Mouse (Mus musculus) cerebellum, adult 2 months (tissue): ENCODE results near the gene Inhbe. TPM values are rescaled to one million over a fixed set of nuclear protein-coding genes. Genes with fewer than 3 reads are reported as not detected.

ENCODE experiments used
- DNase-seq, 2 experiments: peaks; one replicate each; pipeline ENCODE4 v3.0.0; 2021
- H3K27ac ChIP-seq: fragments of 200-500 bp; 2 replicates; pipeline ENCODE4 v1.5.1; 2012; ENCODE audit warnings: low read length, control low read depth, inconsistent platforms; ENCODE audit not compliant: insufficient read depth
- H3K27me3 ChIP-seq: fragments of 200-500 bp; 2 replicates; pipeline ENCODE4 v1.6.1; 2012; ENCODE audit warnings: inconsistent platforms, mild to moderate bottlenecking, low read length, moderate library complexity; ENCODE audit not compliant: control insufficient read depth, insufficient read depth
- H3K4me1 ChIP-seq: fragments of 200-500 bp; 2 replicates; pipeline ENCODE4 v1.6.1; 2011; ENCODE audit warnings: low read length; ENCODE audit not compliant: control insufficient read depth, insufficient read depth
- H3K4me3 ChIP-seq: fragments of 200-500 bp; replicated peaks from 2 replicates; pipeline ENCODE3; 2011; ENCODE audit warnings: mild to moderate bottlenecking, low read depth, low read length, control low read depth; ENCODE audit not compliant: insufficient read depth
- CTCF ChIP-seq: fragments of 200-500 bp; IDR thresholded peaks from 2 replicates; pipeline ENCODE4 v1.5.1; 2011; ENCODE audit warnings: low read depth, mild to moderate bottlenecking, control low read depth, low read length, moderate library complexity, borderline replicate concordance; ENCODE audit not compliant: insufficient read depth
- POLR2A ChIP-seq: fragments of 200-500 bp; IDR thresholded peaks from 2 replicates; pipeline ENCODE4 v1.6.1; 2011; ENCODE audit warnings: low read length, control low read depth, borderline replicate concordance; ENCODE audit not compliant: insufficient read depth
- WGBS: fragments of 180-500 bp; shearing (Covaris S2); methylation state at CpG from one replicate; pipeline ENCODE4 v1.1.7; 2018; 5-methylcytosine and 5-hydroxymethylcytosine counted together
- polyA plus RNA-seq: library from polyadenylated mRNA; depleted of rRNA; stranded (reverse); fragments of >200 nt; gene quantifications from 2 replicates; pipeline ENCODE4 v1.2.3, GENCODE M21; 2012

Gene Inhbe
- polyA plus RNA-seq, 1 experiment = not detected

- no peaks in the 10 kb centered on the region for H3K4me1 ChIP-seq
- WGBS = 76% methylated on average over 2 of the region's 2 CpGs
- TF ChIP-seq CTCF (no peak), POLR2A (no peak)
- DNase-seq = no peak
- H3K4me3 ChIP-seq = no peak overlapping the region
- no peaks in the 10 kb centered on the region for H3K27me3 ChIP-seq
- H3K27ac ChIP-seq = no peak overlapping the region
Observed at GRCm38 (mm10) chr10:127371023-127371422, 16.8 kb upstream of the Inhbe start.

- H3K4me3 ChIP-seq = no peak within 1 kb of the TSS
- no peak within 1 kb of the TSS for H3K27ac ChIP-seq
- no peaks in the 10 kb centered on the region for H3K4me1 ChIP-seq
- WGBS = 74% methylated on average over 22 of the region's 22 CpGs
- no peak for TF ChIP-seq POLR2A
- TF ChIP-seq CTCF = no peak
- no peaks in the 10 kb centered on the region for H3K27me3 ChIP-seq
- DNase-seq = no peak
Observed at GRCm38 (mm10) chr10:127369834-127370820, 15.9 kb upstream of the Inhbe start, which contains the start of gene Inhbc. Gene Inhbc, minus strand, starts transcription at chr10:127370431.

DNA sequence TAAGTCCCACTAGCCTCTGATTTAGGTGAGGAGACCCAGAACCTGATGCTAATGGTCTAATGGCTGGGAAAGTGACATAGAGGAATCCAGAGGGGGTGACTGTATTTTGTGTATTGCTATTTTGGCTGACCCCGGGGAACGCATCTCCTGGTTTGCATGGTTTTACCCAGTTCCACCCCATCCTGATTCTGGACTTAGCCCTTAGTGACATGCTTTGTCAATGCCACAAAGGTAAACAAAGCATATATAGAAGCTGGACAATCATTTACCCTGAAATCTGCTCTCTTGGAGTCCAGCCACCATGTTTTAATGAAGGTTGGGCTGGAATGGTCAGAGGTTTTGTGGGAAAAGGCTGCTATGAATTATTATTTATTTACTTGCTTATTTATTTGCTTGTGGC is 14.1 kb upstream of the Inhbe start:
- no peaks in the 10 kb centered on the region for H3K27me3 ChIP-seq
- no peaks in the 10 kb centered on the region for H3K4me1 ChIP-seq
- TF ChIP-seq POLR2A = no peak
- H3K4me3 ChIP-seq = no peak overlapping the region
- no peak for DNase-seq
- no peak overlapping the region for H3K27ac ChIP-seq
- WGBS = 83% methylated on average over 2 of the region's 2 CpGs

DNA sequence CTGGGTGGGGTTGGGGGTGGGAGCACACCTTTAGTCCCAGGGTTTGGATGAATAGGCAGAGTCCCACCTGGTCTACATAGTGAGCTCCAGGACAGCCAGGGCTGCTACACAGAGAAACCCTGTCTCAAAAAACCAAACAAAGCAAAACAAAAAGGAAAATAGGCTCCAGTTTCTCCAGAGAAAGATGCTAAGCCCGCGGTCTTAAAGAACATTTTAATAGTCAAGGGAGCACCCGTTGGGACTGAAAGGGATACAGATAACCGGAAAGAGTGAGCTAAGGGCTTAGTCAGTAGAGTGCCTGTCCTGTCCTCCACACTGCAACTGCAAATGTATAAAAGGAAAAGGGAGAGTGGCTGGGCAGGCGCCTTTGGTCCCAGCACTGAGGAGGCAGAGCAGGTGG is 12.9 kb upstream of the Inhbe start:
- H3K4me3 ChIP-seq = no peak overlapping the region
- DNase-seq = no peak
- no peaks in the 10 kb centered on the region for H3K4me1 ChIP-seq
- WGBS = 83% methylated on average over 5 of the region's 5 CpGs
- H3K27me3 ChIP-seq = no peaks in the 10 kb centered on the region
- H3K27ac ChIP-seq = no peak overlapping the region
- TF ChIP-seq POLR2A (no peak), CTCF (no peak)

DNA sequence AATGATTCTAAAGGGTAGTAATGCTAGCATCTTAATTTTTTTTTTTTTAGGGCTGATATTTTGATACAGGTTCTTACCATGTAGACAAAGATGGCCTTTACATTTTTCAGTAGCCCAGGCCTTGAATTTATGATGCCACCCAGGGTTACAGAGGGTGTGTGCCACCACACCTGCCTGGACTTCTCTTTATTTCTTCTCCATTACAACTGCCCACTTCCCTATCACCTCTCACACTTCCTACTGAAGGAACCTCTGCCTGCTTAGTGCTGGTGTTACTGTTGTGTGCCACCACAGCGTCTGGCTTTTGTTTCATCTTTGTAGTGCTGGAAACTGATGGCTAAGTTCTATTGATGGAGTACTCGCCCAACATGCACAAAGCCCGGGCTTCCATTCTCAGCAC is 6.5 kb upstream of the Inhbe start:
- DNase-seq = no peak
- no peak overlapping the region for H3K4me3 ChIP-seq
- WGBS = 92% methylated on average over 3 of the region's 3 CpGs
- no peak overlapping the region for H3K27ac ChIP-seq
- TF ChIP-seq CTCF = no peak
- TF ChIP-seq POLR2A = no peak
- H3K27me3 ChIP-seq = no peaks in the 10 kb centered on the region
- no peaks in the 10 kb centered on the region for H3K4me1 ChIP-seq

DNA sequence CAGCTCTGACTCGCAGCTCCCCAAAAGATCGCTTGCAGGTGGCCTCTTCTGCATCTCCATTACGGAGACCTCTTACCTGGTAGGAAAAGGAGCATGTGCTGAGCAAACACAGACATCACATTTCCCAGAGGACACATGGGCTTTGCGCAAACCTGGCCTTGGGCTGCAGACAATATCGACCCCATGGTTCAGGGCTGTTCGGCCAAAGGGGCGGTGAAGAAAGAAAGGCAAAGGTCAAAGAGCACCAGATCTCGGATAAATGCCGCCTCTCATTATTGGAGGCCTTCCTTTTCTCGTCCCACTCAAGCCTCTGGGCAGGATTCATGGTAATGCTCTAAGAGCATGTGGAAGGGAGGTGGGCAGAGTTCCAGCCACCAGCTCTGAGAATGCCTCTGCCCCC is 1.1 kb upstream of the Inhbe start:
- WGBS = 63% methylated on average over 10 of the region's 10 CpGs
- no peak overlapping the region for H3K4me3 ChIP-seq
- peak in 1 of 2 experiments; percentile 39 for DNase-seq
- no peaks in the 10 kb centered on the region for H3K27me3 ChIP-seq
- H3K27ac ChIP-seq = no peak overlapping the region
- TF ChIP-seq CTCF (no peak), POLR2A (no peak)
- peaks cover 8% of the 10 kb centered on the region; the same call in 1 of the 2 replicates for H3K4me1 ChIP-seq

GRCm38 (mm10) chr10:127352766-127353165 is 1.4 kb downstream of the Inhbe start:
- H3K4me1 ChIP-seq = peaks cover 12% of the 10 kb centered on the region
- DNase-seq = no peak
- WGBS = 92% methylated on average over 11 of the region's 11 CpGs
- no peak overlapping the region for H3K27ac ChIP-seq
- no peaks in the 10 kb centered on the region for H3K27me3 ChIP-seq
- H3K4me3 ChIP-seq = no peak overlapping the region
- TF ChIP-seq POLR2A = no peak
- TF ChIP-seq CTCF = no peak

DNA sequence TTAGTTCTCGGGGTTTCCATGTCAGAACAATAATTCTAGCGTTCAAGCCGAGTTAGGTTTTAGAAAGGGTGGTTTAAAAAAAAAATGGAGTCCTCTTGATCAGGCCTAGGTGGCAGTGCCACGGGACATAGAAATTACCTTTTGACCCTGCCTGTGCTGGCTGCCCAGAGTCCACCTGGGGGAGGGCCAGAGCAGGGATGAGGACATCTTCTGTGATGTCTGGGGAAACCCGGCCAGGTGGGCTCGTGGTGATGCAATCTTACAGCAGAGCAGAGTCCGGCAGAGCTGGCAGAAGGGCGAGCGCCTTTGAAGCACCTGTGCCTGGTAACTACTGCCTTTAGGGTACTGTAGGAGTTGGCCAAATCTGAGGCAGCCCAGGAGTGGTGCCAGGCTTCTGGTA is 2.0 kb downstream of the Inhbe start:
- no peak overlapping the region for H3K4me3 ChIP-seq
- H3K27me3 ChIP-seq = no peaks in the 10 kb centered on the region
- DNase-seq = no peak
- 81% methylated on average over 9 of the region's 9 CpGs for WGBS
- H3K4me1 ChIP-seq = peaks cover 12% of the 10 kb centered on the region
- H3K27ac ChIP-seq = no peak overlapping the region
- TF ChIP-seq POLR2A = no peak
- no peak for TF ChIP-seq CTCF
